Mouse (Mus musculus): ENCODE measurements at regions not wholly inside any gene's neighbourhood (a gene's known extent, or its start where the extent isn't known, plus 50 kb on each side); places are given as distances from the start of the nearest gene placed in this dataset.

- Histone ChIP-seq H3K4me1 (ENCODE audit: control insufficient read depth, insufficient read depth, low read length) (peaks cover 6% of the 10 kb centered on the region), H3K4me3 (replicated peaks; ENCODE audit: extremely low read depth, low read depth, low read length) (no peak overlapping the region)
- DNase-seq: no peak
- 76% methylated on average over 7 of the region's 7 CpGs for WGBS
- TF ChIP-seq POLR2A (IDR thresholded peaks at IDR 0.05; ENCODE audit: borderline replicate concordance, extremely low read depth, low read depth, low read length) (no peak), CTCF (IDR thresholded peaks at IDR 0.05; ENCODE audit: insufficient read depth, low read length) (no peak)
Measured at GRCm38 (mm10) chr14:54107204-54107796, 146.6 kb downstream of the Dad1 start.

GRCm38 (mm10) chr14:54104243-54104642 is 149.7 kb downstream of the Dad1 start:
- 52% methylated on average over 6 of the region's 6 CpGs for WGBS

GRCm38 (mm10) chr14:54103541-54103940 is 150.4 kb downstream of the Dad1 start:
- no peak overlapping the region for H3K4me3 ChIP-seq (replicated peaks; ENCODE audit: extremely low read depth, low read depth, low read length)
- peaks cover 5% of the 10 kb centered on the region for H3K4me1 ChIP-seq (ENCODE audit: control insufficient read depth, insufficient read depth, low read length)
- 78% methylated on average over 5 of the region's 5 CpGs for WGBS
- TF ChIP-seq CTCF (IDR thresholded peaks at IDR 0.05; ENCODE audit: insufficient read depth, low read length): no peak
- TF ChIP-seq POLR2A (IDR thresholded peaks at IDR 0.05; ENCODE audit: borderline replicate concordance, extremely low read depth, low read depth, low read length): no peak
- no peak for DNase-seq

More at GRCm38 (mm10) chr14:54104243-54104642, 149.7 kb downstream of the Dad1 start:
- no peak for DNase-seq
- no peak for TF ChIP-seq POLR2A (IDR thresholded peaks at IDR 0.05; ENCODE audit: borderline replicate concordance, extremely low read depth, low read depth, low read length)
- no peak for TF ChIP-seq CTCF (IDR thresholded peaks at IDR 0.05; ENCODE audit: insufficient read depth, low read length)
- Histone ChIP-seq H3K4me3 (replicated peaks; ENCODE audit: extremely low read depth, low read depth, low read length) (no peak overlapping the region), H3K4me1 (ENCODE audit: control insufficient read depth, insufficient read depth, low read length) (peaks cover 6% of the 10 kb centered on the region)

- no peak for DNase-seq
- Histone ChIP-seq H3K4me3 (replicated peaks; ENCODE audit: extremely low read depth, low read depth, low read length) (no peak overlapping the region), H3K4me1 (ENCODE audit: control insufficient read depth, insufficient read depth, low read length) (peaks cover under 1% of the 10 kb centered on the region; the same call in 1 of the 2 replicates)
- no peak for TF ChIP-seq POLR2A (IDR thresholded peaks at IDR 0.05; ENCODE audit: borderline replicate concordance, extremely low read depth, low read depth, low read length)
- TF ChIP-seq CTCF (IDR thresholded peaks at IDR 0.05; ENCODE audit: insufficient read depth, low read length): no peak
- WGBS: 83% methylated on average over 3 of the region's 3 CpGs
Measured at GRCm38 (mm10) chr14:54103115-54103514, 150.8 kb downstream of the Dad1 start.

- DNase-seq: no peak
- 27% methylated on average over 3 of the region's 3 CpGs for WGBS
- TF ChIP-seq CTCF (IDR thresholded peaks at IDR 0.05; ENCODE audit: insufficient read depth, low read length): no peak
- TF ChIP-seq POLR2A (IDR thresholded peaks at IDR 0.05; ENCODE audit: borderline replicate concordance, extremely low read depth, low read depth, low read length): no peak
Measured at GRCm38 (mm10) chr14:54101775-54102174, 152.1 kb downstream of the Dad1 start.

GRCm38 (mm10) chr14:54099360-54099759 is 154.5 kb downstream of the Dad1 start:
- no peak for DNase-seq
- no peak overlapping the region for H3K4me3 ChIP-seq (replicated peaks; ENCODE audit: extremely low read depth, low read depth, low read length)
- 93% methylated on average over 6 of the region's 6 CpGs for WGBS
- TF ChIP-seq CTCF (IDR thresholded peaks at IDR 0.05; ENCODE audit: insufficient read depth, low read length): no peak
- TF ChIP-seq POLR2A (IDR thresholded peaks at IDR 0.05; ENCODE audit: borderline replicate concordance, extremely low read depth, low read depth, low read length): no peak
- no peaks in the 10 kb centered on the region for H3K4me1 ChIP-seq (ENCODE audit: control insufficient read depth, insufficient read depth, low read length)

More at GRCm38 (mm10) chr14:54101775-54102174, 152.1 kb downstream of the Dad1 start:
- Histone ChIP-seq H3K4me1 (ENCODE audit: control insufficient read depth, insufficient read depth, low read length) (no peaks in the 10 kb centered on the region), H3K4me3 (replicated peaks; ENCODE audit: extremely low read depth, low read depth, low read length) (no peak overlapping the region)

GRCm38 (mm10) chr14:54098122-54098775 is 155.7 kb downstream of the Dad1 start:
- no peaks in the 10 kb centered on the region for H3K4me1 ChIP-seq (ENCODE audit: control insufficient read depth, insufficient read depth, low read length)
- no peak for DNase-seq
- WGBS: 43% methylated on average over 10 of the region's 10 CpGs
- TF ChIP-seq POLR2A (IDR thresholded peaks at IDR 0.05; ENCODE audit: borderline replicate concordance, extremely low read depth, low read depth, low read length): no peak
- TF ChIP-seq CTCF (IDR thresholded peaks at IDR 0.05; ENCODE audit: insufficient read depth, low read length): no peak
- no peak overlapping the region for H3K4me3 ChIP-seq (replicated peaks; ENCODE audit: extremely low read depth, low read depth, low read length)

GRCm38 (mm10) chr14:54097026-54097425 is 156.9 kb downstream of the Dad1 start:
- WGBS: 31% methylated on average over 2 of the region's 2 CpGs
- Histone ChIP-seq H3K4me1 (ENCODE audit: control insufficient read depth, insufficient read depth, low read length) (no peaks in the 10 kb centered on the region), H3K4me3 (replicated peaks; ENCODE audit: extremely low read depth, low read depth, low read length) (no peak overlapping the region)
- TF ChIP-seq POLR2A (IDR thresholded peaks at IDR 0.05; ENCODE audit: borderline replicate concordance, extremely low read depth, low read depth, low read length): no peak
- no peak for TF ChIP-seq CTCF (IDR thresholded peaks at IDR 0.05; ENCODE audit: insufficient read depth, low read length)
- no peak for DNase-seq

GRCm38 (mm10) chr14:54092444-54092843 is 161.5 kb downstream of the Dad1 start:
- 87% methylated on average over 6 of the region's 6 CpGs for WGBS
- Histone ChIP-seq H3K4me3 (replicated peaks; ENCODE audit: extremely low read depth, low read depth, low read length) (no peak overlapping the region), H3K4me1 (ENCODE audit: control insufficient read depth, insufficient read depth, low read length) (no peaks in the 10 kb centered on the region)
- no peak for DNase-seq
- TF ChIP-seq POLR2A (IDR thresholded peaks at IDR 0.05; ENCODE audit: borderline replicate concordance, extremely low read depth, low read depth, low read length): no peak

- no peak for TF ChIP-seq POLR2A (IDR thresholded peaks at IDR 0.05; ENCODE audit: borderline replicate concordance, extremely low read depth, low read depth, low read length)
- no peak for TF ChIP-seq CTCF (IDR thresholded peaks at IDR 0.05; ENCODE audit: insufficient read depth, low read length)
- WGBS: 75% methylated on average over 11 of the region's 11 CpGs
- no peak for DNase-seq
- Histone ChIP-seq H3K4me1 (ENCODE audit: control insufficient read depth, insufficient read depth, low read length) (no peaks in the 10 kb centered on the region), H3K4me3 (replicated peaks; ENCODE audit: extremely low read depth, low read depth, low read length) (no peak overlapping the region)
Measured at GRCm38 (mm10) chr14:54086660-54087059, 167.2 kb downstream of the Dad1 start.
